Mouse (Mus musculus) heart, postnatal 10 days (tissue): ENCODE measurements around the gene Wnt5a. TPM values are rescaled to one million over a fixed set of nuclear protein-coding genes. Genes with fewer than 3 reads are reported as not detected.
A peak's percentile ranks its signal among the peaks of the same experiment; 100 is the strongest.

Experiments
- DNase-seq, 2 experiments: peaks; one replicate each; pipeline ENCODE4 v3.0.0; 2021
- intact Hi-C: fragments of 180-260 bp; cut with DNase I; formaldehyde crosslinking; loops from one replicate; pipeline ENCODE4 v1.15.1; 2025
- total RNA-seq, 2 experiments: library from RNA; stranded (reverse); gene quantifications; 2 replicates each; pipeline ENCODE4 v1.2.3; 2021

Wnt5a gene
- 10 to 100 TPM in 1 of 2 experiments, 1 to 10 TPM in 1; 7.4 to 13.3 TPM for total RNA-seq

DNA sequence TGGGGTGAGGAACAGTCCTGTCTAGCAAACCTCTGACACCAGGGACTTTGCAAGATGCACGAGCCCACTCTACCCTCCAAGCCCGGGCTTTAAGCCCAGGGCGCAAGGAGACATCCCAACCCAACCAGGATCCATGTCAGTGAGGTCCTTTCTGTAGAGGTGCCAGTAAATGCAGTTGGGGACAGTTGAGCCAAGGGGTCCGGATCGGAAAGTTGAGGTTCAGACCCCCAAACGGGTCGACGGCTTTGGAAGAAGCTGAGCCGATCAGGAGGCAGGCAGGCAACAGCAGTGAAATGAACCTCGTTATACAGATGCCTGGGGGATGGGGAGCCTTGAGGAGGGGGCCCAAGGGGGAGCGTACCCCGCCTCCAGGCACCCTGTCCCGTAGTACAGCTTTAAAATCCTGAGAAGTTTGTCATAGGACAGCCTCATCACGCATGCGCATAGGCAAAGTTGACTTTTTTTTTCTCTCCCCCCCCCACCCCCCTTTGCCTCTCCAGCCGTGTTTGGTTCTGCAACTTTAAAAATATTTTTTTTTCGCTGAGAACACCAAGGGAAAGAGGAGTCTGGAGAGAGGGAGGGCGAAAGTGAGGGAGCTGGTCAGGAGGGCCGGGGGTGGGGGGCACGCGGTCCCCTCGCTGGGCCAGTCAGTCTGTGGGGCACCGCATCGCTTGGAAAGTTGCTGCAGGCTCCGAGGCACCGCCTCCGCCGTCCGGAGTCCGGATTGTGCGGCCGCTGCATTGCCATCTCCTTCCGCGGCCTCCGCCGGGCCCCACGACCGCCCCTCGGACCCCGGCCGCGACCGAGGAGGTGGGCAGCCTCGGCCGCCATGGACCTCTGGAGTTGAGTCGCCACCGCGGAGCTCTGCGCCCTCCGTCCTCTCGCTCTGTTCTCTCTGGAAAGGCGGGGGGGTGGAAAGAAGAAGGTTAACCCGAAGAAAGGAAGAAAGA lies at the start of gene Wnt5a:
TSS of gene Wnt5a (plus strand) at position 650 of the 950 bp plus-strand sequence.
- intact Hi-C loops = loop anchor here (5.0 kb wide), 4 partner anchors 87 to 557 kb away; no protein-coding TSS in a partner anchor
- DNase-seq = peak in 1 of 2 experiments; percentile 55

DNA sequence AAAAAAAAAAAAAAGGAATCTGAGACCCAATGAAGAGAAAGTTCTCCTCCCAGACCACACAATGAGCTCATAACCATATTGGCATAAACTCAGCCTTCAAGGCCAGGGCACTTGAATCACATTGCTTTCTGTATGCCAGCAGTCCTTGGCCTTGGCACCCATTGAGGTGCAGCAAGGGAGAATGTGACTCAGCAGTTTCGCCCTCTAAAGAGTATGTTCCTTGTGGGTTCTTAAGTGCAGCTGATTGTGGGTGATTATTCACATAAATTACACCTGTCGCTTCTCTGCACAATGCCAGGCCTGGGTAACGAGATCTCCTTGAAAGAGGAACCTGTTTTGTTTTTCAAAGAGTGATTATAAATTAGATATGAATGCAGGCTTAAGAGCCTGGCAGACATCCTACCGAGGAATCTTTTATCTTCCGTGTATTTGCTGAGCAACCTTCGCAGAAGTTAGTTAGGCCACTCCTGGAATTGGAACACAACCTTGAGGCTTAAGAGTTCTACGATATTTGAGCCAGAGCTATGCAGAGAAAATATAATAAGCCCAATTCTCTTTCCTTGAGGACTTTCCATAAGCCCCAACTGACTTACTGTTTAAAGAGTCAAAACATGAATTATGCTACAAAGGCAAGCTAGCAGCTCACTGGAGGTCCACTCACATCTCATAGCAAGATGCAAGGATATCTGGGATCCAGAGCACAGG lies 48.0 kb upstream of the Wnt5a start:
- peak; percentile 50 to 68 for DNase-seq

DNA sequence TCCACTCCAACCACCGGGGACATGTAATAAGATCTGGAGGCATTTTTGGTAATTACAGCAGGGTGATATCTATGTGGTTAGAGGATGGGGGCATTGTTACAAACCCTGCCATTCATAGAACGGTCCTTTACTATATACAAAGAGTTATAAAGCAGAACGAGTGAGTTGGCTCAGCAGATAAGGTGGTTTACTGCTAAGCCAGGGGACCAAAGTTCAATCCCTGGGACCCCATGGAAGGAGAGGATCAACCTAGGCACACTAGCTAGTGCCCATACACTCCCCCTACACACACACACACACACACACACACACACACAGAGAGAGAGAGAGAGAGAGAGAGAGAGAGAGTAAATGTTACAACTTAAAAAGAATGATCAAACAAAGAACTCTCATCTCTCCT lies 47.1 kb upstream of the Wnt5a start:
- intact Hi-C loops = no loop called here
- no peak for DNase-seq

More for the DNA sequence above, 48.0 kb upstream of the Wnt5a start:
- intact Hi-C loops = no loop called here

DNA sequence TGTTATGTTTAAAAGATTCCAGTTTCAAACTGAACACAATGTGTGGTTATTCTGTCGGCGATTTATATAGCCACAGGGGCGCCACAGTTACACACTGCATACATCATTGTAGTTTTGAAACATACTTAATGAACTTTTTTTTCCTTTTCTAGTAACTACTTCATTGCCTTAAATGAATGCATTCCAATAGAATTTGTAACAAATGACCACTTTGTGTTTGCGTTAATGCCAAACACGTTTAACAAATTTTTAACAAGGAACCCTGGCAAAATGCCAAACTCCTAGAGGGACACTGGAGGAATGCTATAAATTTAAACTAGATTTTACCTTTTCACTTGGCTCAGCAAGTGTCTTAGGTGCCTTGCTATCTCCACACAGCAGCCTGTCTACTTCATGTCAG lies 36.6 kb upstream of the Wnt5a start:
- no peak for DNase-seq
- intact Hi-C loops = no loop called here

DNA sequence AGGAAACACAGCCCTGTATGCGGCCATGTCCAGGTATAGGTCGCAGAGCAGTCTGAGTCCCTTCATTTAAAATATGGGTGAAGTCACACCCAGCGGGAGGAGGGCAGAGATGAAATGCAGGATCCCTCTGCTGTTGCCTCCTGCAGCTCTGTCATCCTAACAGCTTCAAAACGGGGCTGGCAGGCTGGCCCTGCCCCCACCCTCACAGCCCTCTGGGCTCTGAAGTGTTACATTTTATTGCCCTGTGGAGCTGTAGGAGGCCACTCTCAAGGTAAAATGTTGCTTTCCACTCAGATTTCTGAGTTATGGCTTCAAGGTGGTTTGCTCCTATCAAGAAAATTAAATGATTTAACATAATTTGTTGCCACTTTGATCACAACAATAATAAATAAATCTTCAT lies 34.9 kb upstream of the Wnt5a start:
- intact Hi-C loops = no loop called here
- DNase-seq = no peak

DNA sequence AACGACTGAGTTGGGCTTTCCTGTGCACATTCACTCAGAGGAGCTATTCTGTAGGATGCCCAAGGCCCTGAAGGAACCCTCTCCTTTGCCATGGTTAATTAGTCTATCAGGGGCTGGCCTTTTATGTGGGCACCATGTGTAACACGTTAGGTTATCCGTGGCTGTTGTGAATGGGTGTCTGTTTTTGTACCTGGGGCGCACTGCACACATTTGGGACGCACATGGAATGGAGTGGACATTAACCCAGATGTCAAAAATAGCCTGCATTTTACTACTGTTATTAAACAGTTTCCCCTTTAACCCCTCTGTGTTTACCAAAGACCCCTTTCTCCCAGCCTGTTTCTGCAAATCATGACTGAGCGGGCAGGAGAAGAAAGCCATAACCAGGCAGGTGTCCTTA lies 34.3 kb upstream of the Wnt5a start:
- intact Hi-C loops = no loop called here

DNA sequence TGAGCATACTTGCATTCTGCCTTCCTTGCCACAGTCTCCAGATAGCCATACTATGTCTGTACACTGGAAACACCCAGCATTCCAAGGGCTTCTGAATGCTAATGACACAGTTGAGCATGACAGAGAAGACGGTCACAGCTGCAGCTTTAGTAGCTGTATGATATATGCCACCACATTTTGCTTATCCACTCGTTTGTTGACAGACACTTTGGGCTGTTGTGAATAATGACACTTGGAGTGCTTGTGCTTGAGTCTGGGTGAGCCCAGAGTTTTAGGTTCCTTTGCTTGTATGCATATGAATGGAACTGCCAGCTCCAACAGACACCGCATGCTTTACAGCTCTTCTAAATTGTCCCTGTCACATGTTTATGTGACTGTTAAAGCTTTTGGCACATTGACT lies 29.5 kb upstream of the Wnt5a start:
- no peak for DNase-seq
- intact Hi-C loops = no loop called here

More for the DNA sequence above, 34.3 kb upstream of the Wnt5a start:
- DNase-seq = no peak

DNA sequence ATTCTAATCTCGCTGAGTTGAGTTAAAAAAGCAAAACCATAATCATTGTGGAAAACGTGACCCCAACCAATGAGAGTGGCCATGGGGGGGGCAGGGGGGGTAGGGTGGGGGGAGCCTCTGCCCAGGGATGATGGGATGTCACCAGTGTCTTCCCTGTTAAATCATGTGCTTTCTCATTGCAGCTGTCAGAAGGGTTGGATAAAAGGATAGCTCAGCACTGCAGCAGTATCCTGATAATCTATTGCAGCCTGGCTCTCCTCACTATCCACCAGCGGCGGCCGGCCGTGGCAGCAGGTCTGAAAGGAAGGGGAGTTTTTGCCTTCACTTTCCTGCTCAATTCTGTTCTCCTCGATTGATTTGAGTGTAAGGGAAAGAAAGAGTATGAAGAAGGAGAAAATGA lies 29.1 kb upstream of the Wnt5a start:
- intact Hi-C loops = no loop called here
- DNase-seq = no peak

DNA sequence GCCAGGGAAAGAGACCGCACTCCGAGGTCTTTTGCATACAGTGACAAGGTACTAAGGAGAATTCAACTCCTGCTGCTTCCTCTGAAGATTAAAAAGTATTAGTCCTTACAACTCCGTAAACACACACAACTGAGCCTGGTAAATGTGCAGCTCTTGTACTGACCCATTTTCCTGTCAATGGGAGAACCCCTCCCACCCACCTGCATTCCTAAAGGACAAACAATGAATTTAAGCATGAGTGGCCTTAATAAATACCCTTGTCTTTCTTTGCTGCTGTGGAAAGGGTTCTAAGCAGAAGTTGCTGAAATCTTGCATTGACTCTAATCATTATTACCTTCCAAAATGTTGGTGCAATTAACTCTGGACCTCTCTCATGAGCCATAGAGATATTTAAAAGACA lies 27.8 kb upstream of the Wnt5a start:
- intact Hi-C loops = no loop called here

DNA sequence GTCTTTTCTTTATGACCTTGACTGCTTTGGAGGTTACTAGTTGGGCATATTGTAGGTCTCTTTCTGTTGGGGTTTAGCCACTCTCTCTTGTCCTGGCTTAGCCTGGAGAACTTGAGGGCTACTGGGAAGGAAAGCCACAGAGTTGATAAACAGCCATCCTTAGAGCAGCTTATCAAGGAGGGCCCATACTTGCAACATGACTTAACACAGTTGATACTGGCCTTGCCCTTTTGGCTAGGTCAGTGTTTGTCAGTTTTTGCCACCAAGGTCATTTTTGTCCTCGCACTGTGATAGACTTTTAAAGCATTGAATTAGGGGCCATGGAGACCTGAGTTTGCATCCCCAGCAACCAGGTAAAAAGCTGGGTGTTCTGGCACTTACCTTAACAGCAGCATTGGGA lies 23.7 kb upstream of the Wnt5a start:
- intact Hi-C loops = no loop called here
- DNase-seq = no peak

More for the DNA sequence above, 27.8 kb upstream of the Wnt5a start:
- DNase-seq = no peak

DNA sequence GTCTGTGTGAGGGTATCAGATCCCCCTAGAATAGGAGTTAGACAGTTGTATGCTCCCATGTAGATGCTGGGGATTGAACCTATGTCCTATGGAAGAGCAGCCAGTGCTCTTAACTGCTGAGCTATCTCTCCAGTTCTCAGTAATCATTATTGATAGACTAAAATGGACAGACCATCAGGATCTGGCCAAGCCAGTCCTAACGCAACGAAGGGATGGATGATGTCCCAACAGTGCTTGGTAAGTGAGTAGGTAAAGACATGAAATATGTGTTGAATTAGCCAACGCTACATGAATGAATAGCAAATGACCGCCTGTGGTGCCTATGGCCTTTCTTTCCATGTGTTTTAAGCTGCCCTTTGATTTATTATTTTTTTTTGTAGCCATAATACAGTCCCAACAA lies 10.7 kb upstream of the Wnt5a start:
- intact Hi-C loops = no loop called here
- DNase-seq = no peak

DNA sequence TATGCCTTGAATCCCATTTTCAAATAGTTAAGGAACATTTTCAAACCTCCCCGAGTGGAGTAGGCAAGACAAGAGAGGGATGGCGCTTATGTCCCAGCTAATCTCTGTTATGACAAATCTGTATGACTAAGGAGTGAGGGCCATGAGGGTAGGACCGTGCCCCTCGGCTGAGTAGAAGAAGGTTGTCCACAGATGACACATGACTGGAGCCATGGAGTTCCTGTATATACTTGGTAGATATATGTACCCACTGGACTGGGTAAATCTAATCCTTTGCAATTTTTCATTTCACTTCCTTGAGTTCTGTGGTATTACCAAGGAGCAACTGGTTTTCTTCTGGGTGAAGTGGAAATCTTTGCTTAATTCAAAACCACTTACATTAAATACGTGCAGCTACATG lies 10.3 kb upstream of the Wnt5a start:
- DNase-seq = no peak
- intact Hi-C loops = no loop called here

DNA sequence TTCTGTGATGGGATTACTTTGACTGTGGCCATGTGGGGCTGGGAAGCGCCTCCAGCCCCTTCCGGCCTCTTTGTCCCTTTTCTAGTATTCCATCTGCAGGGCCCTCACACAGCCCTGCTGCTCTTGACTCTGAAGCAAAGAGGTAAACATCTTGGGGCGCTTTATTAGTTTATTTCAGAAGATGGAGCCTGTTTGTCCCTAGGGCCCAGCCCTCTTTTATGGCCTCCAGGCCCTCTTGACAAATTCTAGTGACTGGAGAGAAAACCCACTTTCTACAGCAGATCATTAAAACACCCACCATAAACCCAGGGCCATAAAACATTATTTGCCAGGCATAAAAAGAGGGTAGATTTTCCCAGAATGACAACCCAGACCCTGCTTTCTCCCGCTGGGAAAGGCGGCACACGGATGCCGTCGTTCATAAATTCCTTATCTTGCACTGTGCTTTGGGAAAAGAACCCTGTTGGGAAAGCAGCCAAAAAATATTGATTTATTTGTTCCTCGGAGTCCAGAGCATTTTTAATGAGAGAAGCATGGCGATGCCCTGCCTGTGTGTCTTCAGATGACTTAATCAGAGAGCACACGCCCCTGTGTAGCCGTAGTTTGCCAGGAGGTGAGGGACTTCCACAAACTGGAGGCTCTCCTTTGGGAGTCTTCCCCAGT lies 3.2 kb upstream of the Wnt5a start:
- no peak for DNase-seq
- intact Hi-C loops = no loop called here

DNA sequence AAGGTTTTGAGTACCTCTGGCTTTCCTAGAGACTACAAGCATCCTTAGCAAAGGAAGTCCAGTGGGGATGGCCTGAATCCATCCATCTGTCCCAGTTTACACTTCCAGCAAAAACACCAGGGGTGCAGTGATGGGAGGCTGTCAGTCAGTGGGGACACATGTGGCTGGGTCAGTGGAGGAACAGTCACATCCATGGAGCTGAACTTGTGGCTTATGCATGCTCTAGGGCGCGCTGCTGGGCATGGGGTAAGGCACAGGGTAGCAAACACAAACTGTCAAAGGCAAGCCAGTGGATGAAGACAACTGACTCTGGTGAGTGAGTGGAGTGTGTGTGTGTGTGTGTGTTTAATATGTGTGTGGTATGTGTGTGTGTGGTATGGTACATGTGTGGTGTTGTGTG lies 1.3 kb upstream of the Wnt5a start:
- no peak for DNase-seq
- intact Hi-C loops = no loop called here

DNA sequence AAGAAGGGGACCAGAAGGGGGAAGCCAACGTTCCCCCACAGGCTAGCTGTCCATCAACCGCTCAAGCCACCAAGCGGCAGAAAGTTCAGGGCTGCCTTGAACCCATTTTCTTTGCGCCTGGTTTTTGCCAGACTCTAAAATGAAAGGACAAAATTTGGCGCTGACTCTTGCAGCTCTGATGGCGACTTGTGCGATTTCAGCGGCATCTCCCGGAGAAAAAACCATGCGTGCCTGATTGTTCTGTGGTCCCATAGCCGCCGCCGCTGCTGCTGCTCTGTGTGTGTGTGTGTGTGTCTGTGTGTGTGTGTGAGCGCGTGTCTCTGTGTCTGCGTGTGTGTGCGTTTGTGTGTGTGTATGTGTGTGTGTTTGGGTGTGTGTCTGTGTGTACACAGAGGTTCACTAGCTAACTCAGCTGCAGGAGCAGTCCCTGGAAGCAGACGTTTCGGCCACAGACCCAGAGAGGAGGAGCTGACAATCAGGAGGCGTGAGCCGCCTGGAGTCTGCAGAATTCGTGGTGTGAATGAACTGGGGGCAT lies 568 bp downstream of the Wnt5a start:
- intact Hi-C loops = loop anchor here (5.0 kb wide), 4 partner anchors 88 to 558 kb away; no protein-coding TSS in a partner anchor
- peak; percentile 65 to 66 for DNase-seq

DNA sequence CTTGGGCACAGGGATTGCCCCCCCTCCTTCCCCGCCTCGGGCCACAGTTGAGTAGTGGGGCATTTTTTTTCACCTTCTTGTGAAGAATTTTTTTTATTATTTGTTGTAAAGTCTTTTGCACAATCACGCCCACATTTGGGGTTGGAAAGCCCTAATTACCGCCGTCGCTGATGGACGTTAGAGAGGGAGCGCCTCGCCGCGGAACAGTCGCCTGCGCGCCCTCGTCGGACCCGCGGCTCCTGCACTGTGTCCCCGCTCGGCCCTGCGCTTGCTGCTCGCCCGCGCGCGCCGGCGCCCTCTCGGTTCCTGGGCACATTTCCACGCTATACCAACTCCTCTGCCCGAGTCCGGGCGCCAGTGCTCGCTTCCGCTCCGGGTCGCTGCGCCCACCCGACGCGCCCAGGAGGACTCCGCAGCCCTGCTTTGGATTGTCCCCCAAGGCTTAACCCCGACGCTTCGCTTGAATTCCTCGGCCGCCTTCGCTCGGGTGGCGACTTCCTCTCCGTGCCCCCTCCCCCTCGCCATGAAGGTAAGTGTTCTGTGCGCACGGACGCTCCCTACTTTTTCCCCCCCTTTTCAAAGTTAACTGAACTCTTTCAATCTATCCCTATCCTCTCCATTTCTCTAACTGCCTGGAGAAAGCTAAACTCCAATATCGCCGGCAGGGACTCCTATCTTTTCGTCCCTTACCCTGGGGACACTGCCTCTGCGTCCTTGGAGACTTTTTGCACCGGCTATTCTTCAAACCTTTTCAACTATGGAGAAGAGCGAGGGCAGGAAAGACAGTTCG lies 1.2 kb downstream of the Wnt5a start:
- peak; percentile 41 to 44 for DNase-seq

DNA sequence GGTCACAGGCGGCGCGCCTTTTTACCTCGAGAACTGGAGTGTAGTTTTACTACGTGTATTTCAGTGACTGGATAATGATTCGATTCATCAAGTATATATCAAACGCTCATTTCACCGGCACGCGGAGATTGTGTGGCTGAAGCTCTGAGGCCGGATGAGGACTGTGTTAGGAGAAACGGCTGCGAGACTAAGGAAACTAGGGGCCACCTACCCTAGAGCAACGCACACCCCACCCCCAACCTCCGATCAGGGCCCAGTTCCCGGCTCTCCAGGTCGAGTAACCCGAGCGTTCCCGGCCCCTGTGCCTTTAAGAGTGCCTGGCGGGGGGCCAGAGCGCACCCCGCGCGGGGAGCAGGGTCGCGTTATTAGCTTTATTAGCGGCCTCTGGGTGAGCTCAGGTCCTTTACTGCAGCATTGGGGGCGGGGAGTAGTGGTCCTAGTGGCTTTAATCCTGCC lies 1.9 kb downstream of the Wnt5a start:
- intact Hi-C loops = loop anchor here (2.0 to 5.0 kb wide), 7 partner anchors 89 to 698 kb away; no protein-coding TSS in a partner anchor
- peak; percentile 66 to 71 for DNase-seq

More for the DNA sequence above, 1.2 kb downstream of the Wnt5a start:
- intact Hi-C loops = loop anchor here (2.0 to 5.0 kb wide), 7 partner anchors 88 to 697 kb away; no protein-coding TSS in a partner anchor

DNA sequence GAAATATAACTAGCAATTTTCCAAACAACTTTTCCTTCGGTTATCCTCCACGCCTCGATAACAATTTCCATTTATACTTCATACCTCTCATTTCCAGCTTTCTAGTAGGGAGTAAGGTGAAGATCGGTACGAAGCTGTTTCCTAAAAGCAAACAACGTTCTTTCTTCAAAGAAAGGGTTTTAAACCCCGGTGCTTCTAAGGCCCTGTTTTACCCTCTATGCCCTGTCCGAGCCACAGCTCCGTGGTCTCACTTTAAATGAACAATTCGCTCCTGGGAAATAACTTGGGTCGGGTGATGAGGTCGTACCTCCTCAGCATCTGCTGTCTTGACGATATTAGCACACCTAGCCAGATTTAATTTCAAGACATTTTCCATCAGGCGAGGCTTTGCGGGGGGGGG lies 2.5 kb downstream of the Wnt5a start:
- intact Hi-C loops = loop anchor here (1.0 to 5.0 kb wide), 10 partner anchors 90 to 936 kb away; no protein-coding TSS in a partner anchor
- DNase-seq = peak in 1 of 2 experiments; percentile 39

DNA sequence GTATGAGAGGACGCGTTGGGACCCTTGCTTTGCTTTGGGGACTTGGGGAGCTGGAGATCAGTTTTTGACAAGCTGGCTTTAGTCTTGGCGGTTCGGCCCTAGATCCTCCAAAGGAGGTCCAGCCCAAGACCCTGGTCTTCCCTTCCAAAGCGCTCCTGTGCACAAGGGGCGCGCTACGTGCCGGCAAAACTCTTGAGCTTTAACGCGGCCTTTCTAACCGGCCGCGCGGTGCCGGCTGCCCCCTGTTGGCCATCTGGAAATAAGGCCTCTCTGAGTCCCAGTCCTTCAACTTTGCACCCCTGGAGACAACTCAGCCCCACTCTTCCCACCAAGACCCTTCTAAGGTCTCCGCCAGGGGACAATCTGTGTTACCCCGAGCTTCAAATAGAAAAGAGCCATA lies 2.9 kb downstream of the Wnt5a start:
- intact Hi-C loops = loop anchor here (1.0 to 5.0 kb wide), 10 partner anchors 90 to 936 kb away; no protein-coding TSS in a partner anchor
- DNase-seq = peak; percentile 81 to 85
